Mouse (Mus musculus): ENCODE measurements around the gene Ephb6. TPM values are rescaled to one million over a fixed set of nuclear protein-coding genes. Genes with fewer than 3 reads are reported as not detected.
A peak's percentile ranks its signal among the peaks of the same experiment; 100 is the strongest.

The Ephb6 gene
- polyA plus RNA-seq, 1 experiment from 2014 or later, result 22.6 TPM

- no peak overlapping the region for H3K4me2 ChIP-seq
- no peaks in the 10 kb centered on the region for H3K36me3 ChIP-seq
- no peak overlapping the region for H3K27ac ChIP-seq
- WGBS, result 19% methylated on average over 5 of the region's 5 CpGs
- H3K4me3 ChIP-seq, result no peak overlapping the region
- no peak overlapping the region for H3K9ac ChIP-seq
- H3K9me3 ChIP-seq, result no peaks in the 10 kb centered on the region
- no peak for ATAC-seq (ENCODE audit: insufficient number of reproducible peaks, low FRiP score, low TSS enrichment, low read depth)
- H3K27me3 ChIP-seq, result no peaks in the 10 kb centered on the region
- H3K4me1 ChIP-seq, result no peaks in the 10 kb centered on the region
Measured at GRCm38 (mm10) chr6:41577297-41577696, 28.0 kb upstream of the Ephb6 start.

- Histone ChIP-seq H3K36me3 (no peaks in the 10 kb centered on the region), H3K9me3 (no peaks in the 10 kb centered on the region), H3K27me3 (no peaks in the 10 kb centered on the region), H3K9ac (no peak overlapping the region), H3K4me3 (no peak overlapping the region), H3K4me1 (no peaks in the 10 kb centered on the region), H3K4me2 (no peak overlapping the region), H3K27ac (no peak overlapping the region)
- 71% methylated on average over 7 of the region's 7 CpGs for WGBS
- ATAC-seq (ENCODE audit: insufficient number of reproducible peaks, low FRiP score, low TSS enrichment, low read depth), result no peak
Measured at GRCm38 (mm10) chr6:41581295-41581694, 24.0 kb upstream of the Ephb6 start.

- no peak for ATAC-seq (ENCODE audit: insufficient number of reproducible peaks, low FRiP score, low TSS enrichment, low read depth)
- 82% methylated on average over 1 of the region's 1 CpGs for WGBS
- H3K9ac ChIP-seq, result no peak overlapping the region
- no peak overlapping the region for H3K4me3 ChIP-seq
- no peak overlapping the region for H3K4me2 ChIP-seq
- H3K27me3 ChIP-seq, result no peaks in the 10 kb centered on the region
- no peaks in the 10 kb centered on the region for H3K4me1 ChIP-seq
- no peaks in the 10 kb centered on the region for H3K9me3 ChIP-seq
- no peaks in the 10 kb centered on the region for H3K36me3 ChIP-seq
- no peak overlapping the region for H3K27ac ChIP-seq
Measured at GRCm38 (mm10) chr6:41582189-41582588, 23.1 kb upstream of the Ephb6 start.

- no peaks in the 10 kb centered on the region for H3K9me3 ChIP-seq
- WGBS, result under 1% methylated on average over 23 of the region's 23 CpGs
- H3K27ac ChIP-seq, result peak overlapping the region; percentile 91
- peak overlapping the region; percentile 96 for H3K4me2 ChIP-seq
- H3K36me3 ChIP-seq, result no peaks in the 10 kb centered on the region
- H3K9ac ChIP-seq, result peak overlapping the region; percentile 77
- ATAC-seq (ENCODE audit: insufficient number of reproducible peaks, low FRiP score, low TSS enrichment, low read depth), result peak; percentile 44
- no peaks in the 10 kb centered on the region for H3K27me3 ChIP-seq
- H3K4me1 ChIP-seq, result peaks cover 10% of the 10 kb centered on the region
- H3K4me3 ChIP-seq, result peak overlapping the region; percentile 76
Measured at GRCm38 (mm10) chr6:41604401-41605050, 756 bp upstream of the Ephb6 start.

GRCm38 (mm10) chr6:41605794-41606104, 467 bp downstream of the Ephb6 start:
- WGBS, result 0% methylated on average over 7 of the region's 7 CpGs
- H3K4me2 ChIP-seq, result peak overlapping the region; percentile 96
- H3K4me3 ChIP-seq, result peak overlapping the region; percentile 76
- H3K36me3 ChIP-seq, result no peaks in the 10 kb centered on the region
- peak; percentile 11 for ATAC-seq (ENCODE audit: insufficient number of reproducible peaks, low FRiP score, low TSS enrichment, low read depth)
- H3K27me3 ChIP-seq, result no peaks in the 10 kb centered on the region
- H3K9me3 ChIP-seq, result no peaks in the 10 kb centered on the region
- peak overlapping the region; percentile 91 for H3K27ac ChIP-seq
- peak overlapping the region; percentile 77 for H3K9ac ChIP-seq
- peaks cover 10% of the 10 kb centered on the region for H3K4me1 ChIP-seq

GRCm38 (mm10) chr6:41606214-41606613, 932 bp downstream of the Ephb6 start:
- Histone ChIP-seq H3K9ac (no peak overlapping the region), H3K27ac (no peak overlapping the region), H3K27me3 (no peaks in the 10 kb centered on the region), H3K4me3 (peak overlapping the region; percentile 76), H3K4me2 (peak overlapping the region; percentile 96), H3K36me3 (no peaks in the 10 kb centered on the region), H3K4me1 (peaks cover 10% of the 10 kb centered on the region), H3K9me3 (no peaks in the 10 kb centered on the region)
- no peak for ATAC-seq (ENCODE audit: insufficient number of reproducible peaks, low FRiP score, low TSS enrichment, low read depth)
- WGBS, result 13% methylated on average over 4 of the region's 4 CpGs

- 62% methylated on average over 5 of the region's 5 CpGs for WGBS
- Histone ChIP-seq H3K9me3 (no peaks in the 10 kb centered on the region), H3K4me1 (peaks cover 10% of the 10 kb centered on the region), H3K36me3 (no peaks in the 10 kb centered on the region), H3K27ac (no peak overlapping the region), H3K27me3 (no peaks in the 10 kb centered on the region), H3K4me2 (no peak overlapping the region), H3K4me3 (no peak overlapping the region), H3K9ac (no peak overlapping the region)
- no peak for ATAC-seq (ENCODE audit: insufficient number of reproducible peaks, low FRiP score, low TSS enrichment, low read depth)
Measured at GRCm38 (mm10) chr6:41607637-41608036, 2.4 kb downstream of the Ephb6 start.

- no peak overlapping the region for H3K4me2 ChIP-seq
- 87% methylated on average over 9 of the region's 9 CpGs for WGBS
- H3K27ac ChIP-seq, result no peak overlapping the region
Measured at GRCm38 (mm10) chr6:41620173-41620798, 15.0 kb downstream of the Ephb6 start.

GRCm38 (mm10) chr6:41621241-41621990, 16.1 kb downstream of the Ephb6 start:
- 89% methylated on average over 12 of the region's 12 CpGs for WGBS
- Histone ChIP-seq H3K36me3 (peaks cover 3% of the 10 kb centered on the region; the same call in 1 of the 2 replicates), H3K27me3 (no peaks in the 10 kb centered on the region), H3K9ac (no peak overlapping the region), H3K27ac (no peak overlapping the region), H3K4me3 (no peak overlapping the region), H3K9me3 (no peaks in the 10 kb centered on the region), H3K4me1 (no peaks in the 10 kb centered on the region), H3K4me2 (no peak overlapping the region)
- ATAC-seq (ENCODE audit: insufficient number of reproducible peaks, low FRiP score, low TSS enrichment, low read depth), result no peak

More at GRCm38 (mm10) chr6:41620173-41620798, 15.0 kb downstream of the Ephb6 start:
- H3K4me1 ChIP-seq, result no peaks in the 10 kb centered on the region
- ATAC-seq (ENCODE audit: insufficient number of reproducible peaks, low FRiP score, low TSS enrichment, low read depth), result no peak
- peaks cover 3% of the 10 kb centered on the region; the same call in 1 of the 2 replicates for H3K36me3 ChIP-seq
- no peak overlapping the region for H3K9ac ChIP-seq
- H3K4me3 ChIP-seq, result no peak overlapping the region
- no peaks in the 10 kb centered on the region for H3K9me3 ChIP-seq
- H3K27me3 ChIP-seq, result no peaks in the 10 kb centered on the region

- Histone ChIP-seq H3K27ac (no peak overlapping the region), H3K36me3 (no peaks in the 10 kb centered on the region), H3K4me1 (no peaks in the 10 kb centered on the region), H3K4me3 (no peak overlapping the region), H3K9ac (no peak overlapping the region), H3K27me3 (no peaks in the 10 kb centered on the region), H3K4me2 (no peak overlapping the region), H3K9me3 (no peaks in the 10 kb centered on the region)
- 67% methylated on average over 9 of the region's 9 CpGs for WGBS
- no peak for ATAC-seq (ENCODE audit: insufficient number of reproducible peaks, low FRiP score, low TSS enrichment, low read depth)
Measured at GRCm38 (mm10) chr6:41622661-41623060, 17.4 kb downstream of the Ephb6 start.

GRCm38 (mm10) chr6:41628180-41628579, 22.9 kb downstream of the Ephb6 start:
- Histone ChIP-seq H3K9ac (no peak overlapping the region), H3K4me3 (no peak overlapping the region), H3K9me3 (no peaks in the 10 kb centered on the region), H3K4me2 (no peak overlapping the region), H3K27me3 (no peaks in the 10 kb centered on the region), H3K36me3 (no peaks in the 10 kb centered on the region), H3K4me1 (no peaks in the 10 kb centered on the region), H3K27ac (no peak overlapping the region)
- ATAC-seq (ENCODE audit: insufficient number of reproducible peaks, low FRiP score, low TSS enrichment, low read depth), result no peak
- WGBS, result 62% methylated on average over 1 of the region's 1 CpGs

GRCm38 (mm10) chr6:41630791-41631190, 25.5 kb downstream of the Ephb6 start:
- no peaks in the 10 kb centered on the region for H3K36me3 ChIP-seq
- no peaks in the 10 kb centered on the region for H3K27me3 ChIP-seq
- H3K9ac ChIP-seq, result no peak overlapping the region
- H3K27ac ChIP-seq, result no peak overlapping the region
- H3K9me3 ChIP-seq, result no peaks in the 10 kb centered on the region
- H3K4me2 ChIP-seq, result no peak overlapping the region
- ATAC-seq (ENCODE audit: insufficient number of reproducible peaks, low FRiP score, low TSS enrichment, low read depth), result no peak
- H3K4me1 ChIP-seq, result no peaks in the 10 kb centered on the region
- WGBS, result 72% methylated on average over 2 of the region's 2 CpGs
- H3K4me3 ChIP-seq, result no peak overlapping the region

Data from limb, embryonic 15.5 days (tissue).